Mouse (Mus musculus): ENCODE measurements around the gene Gipc2. TPM values are rescaled to one million over a fixed set of nuclear protein-coding genes. Genes with fewer than 3 reads are reported as not detected.

The Gipc2 gene
- 74.1 and 84.5 TPM in 2 replicates for polyA plus RNA-seq (2015; fragmentation: Nextera tagmentation; extraction: Ambion mirVana)

GRCm38 (mm10) chr3:152166099-152166423, at the start of gene Gipc2:
TSS of gene Gipc2 (minus strand) at chr3:152166230.
- peak within 1 kb of the TSS; percentile 74 for H3K27ac ChIP-seq
- ATAC-seq (replicated peaks; ENCODE audit: low FRiP score, low read depth), result 0 out of 2 replicates have a peak, but pooled peaks have one; percentile 9
- no peak for TF ChIP-seq CTCF (IDR thresholded peaks at IDR 0.05; ENCODE audit: low read depth)

GRCm38 (mm10) chr3:152213416-152213815, 47.4 kb upstream of the Gipc2 start:
- Histone ChIP-seq H3K27ac (no peak overlapping the region), H3K36me3 (ENCODE audit: insufficient read depth, low read length) (peaks cover 24% of the 10 kb centered on the region), H3K4me1 (replicated peaks; ENCODE audit: insufficient read depth, low read length) (peaks cover 21% of the 10 kb centered on the region), H3K27me3 (ENCODE audit: insufficient read depth, low read length) (no peaks in the 10 kb centered on the region), H3K9me3 (replicated peaks; ENCODE audit: low read length) (no peaks in the 10 kb centered on the region), H3K9ac (ENCODE audit: low read depth, low read length) (peak overlapping the region; percentile 5; the same call in 1 of the 2 replicates), H3K4me3 (replicated peaks; ENCODE audit: low read depth, low read length) (no peak overlapping the region), H3K4me2 (ENCODE audit: low read length) (peak overlapping the region; percentile 79)
- ATAC-seq (replicated peaks; ENCODE audit: low FRiP score, low read depth), result no peak
- DNase-seq (ENCODE audit: low spot score), result no peak
- 24% methylated on average over 3 of the region's 3 CpGs for WGBS
- TF ChIP-seq CTCF (IDR thresholded peaks at IDR 0.05; ENCODE audit: low read depth), result no peak

More at GRCm38 (mm10) chr3:152166099-152166423, at the start of gene Gipc2:
- peaks cover under 1% of the 10 kb centered on the region; the same call in 1 of the 2 replicates for H3K4me1 ChIP-seq (replicated peaks; ENCODE audit: insufficient read depth, low read length)
- peak within 1 kb of the TSS; percentile 93 for H3K4me2 ChIP-seq (ENCODE audit: low read length)
- peak within 1 kb of the TSS; percentile 58 for H3K9ac ChIP-seq (ENCODE audit: low read depth, low read length)
- H3K4me3 ChIP-seq (replicated peaks; ENCODE audit: low read depth, low read length), result peak within 1 kb of the TSS; percentile 58
- H3K27me3 ChIP-seq (ENCODE audit: insufficient read depth, low read length), result no peaks in the 10 kb centered on the region
- no peaks in the 10 kb centered on the region for H3K36me3 ChIP-seq (ENCODE audit: insufficient read depth, low read length)
- DNase-seq (ENCODE audit: low spot score), result no peak
- no peaks in the 10 kb centered on the region for H3K9me3 ChIP-seq (replicated peaks; ENCODE audit: low read length)
- WGBS, result 20% methylated on average over 10 of the region's 10 CpGs

- Histone ChIP-seq H3K27ac (peak overlapping the region; percentile 99; the same call in 1 of the 2 replicates), H3K4me2 (ENCODE audit: low read length) (peak overlapping the region; percentile 79), H3K4me1 (replicated peaks; ENCODE audit: insufficient read depth, low read length) (peaks cover 21% of the 10 kb centered on the region), H3K9ac (ENCODE audit: low read depth, low read length) (peak overlapping the region; percentile 100), H3K27me3 (ENCODE audit: insufficient read depth, low read length) (no peaks in the 10 kb centered on the region), H3K9me3 (replicated peaks; ENCODE audit: low read length) (no peaks in the 10 kb centered on the region), H3K4me3 (replicated peaks; ENCODE audit: low read depth, low read length) (peak overlapping the region; percentile 94), H3K36me3 (ENCODE audit: insufficient read depth, low read length) (peaks cover 12% of the 10 kb centered on the region)
- WGBS, result 7% methylated on average over 7 of the region's 7 CpGs
- DNase-seq (ENCODE audit: low spot score) (no peak), ATAC-seq (replicated peaks; ENCODE audit: low FRiP score, low read depth) (no peak)
- TF ChIP-seq CTCF (IDR thresholded peaks at IDR 0.05; ENCODE audit: low read depth), result no peak
Observed at GRCm38 (mm10) chr3:152211731-152212279, 45.8 kb upstream of the Gipc2 start.

GRCm38 (mm10) chr3:152210728-152211391, 44.8 kb upstream of the Gipc2 start:
- TF ChIP-seq CTCF (IDR thresholded peaks at IDR 0.05; ENCODE audit: low read depth), result no peak

GRCm38 (mm10) chr3:152209967-152210634, 44.1 kb upstream of the Gipc2 start, which contains the start of the genes Dnajb4 and Fubp1:
TSS of gene Dnajb4 (minus strand) at chr3:152210302.
TSS of gene Fubp1 (plus strand) at chr3:152210422.
- Histone ChIP-seq H3K9me3 (replicated peaks; ENCODE audit: low read length) (no peaks in the 10 kb centered on the region), H3K27me3 (ENCODE audit: insufficient read depth, low read length) (no peaks in the 10 kb centered on the region), H3K36me3 (ENCODE audit: insufficient read depth, low read length) (no peaks in the 10 kb centered on the region), H3K4me2 (ENCODE audit: low read length) (peak within 1 kb of the TSS; percentile 82), H3K27ac (peak within 1 kb of the TSS; percentile 99), H3K9ac (ENCODE audit: low read depth, low read length) (peak within 1 kb of the TSS; percentile 100), H3K4me3 (replicated peaks; ENCODE audit: low read depth, low read length) (peak within 1 kb of the TSS; percentile 94), H3K4me1 (replicated peaks; ENCODE audit: insufficient read depth, low read length) (peaks cover 21% of the 10 kb centered on the region)
- ATAC-seq (replicated peaks; ENCODE audit: low FRiP score, low read depth) (peak; percentile 97), DNase-seq (ENCODE audit: low spot score) (peak; percentile 99)
- under 1% methylated on average over 75 of the region's 85 CpGs for WGBS
- TF ChIP-seq CTCF (IDR thresholded peaks at IDR 0.05; ENCODE audit: low read depth), result no peak

More at GRCm38 (mm10) chr3:152210728-152211391, 44.8 kb upstream of the Gipc2 start:
- H3K9me3 ChIP-seq (replicated peaks; ENCODE audit: low read length), result no peaks in the 10 kb centered on the region
- H3K4me1 ChIP-seq (replicated peaks; ENCODE audit: insufficient read depth, low read length), result peaks cover 21% of the 10 kb centered on the region
- peak; percentile 71 for DNase-seq (ENCODE audit: low spot score)
- peak overlapping the region; percentile 94 for H3K4me3 ChIP-seq (replicated peaks; ENCODE audit: low read depth, low read length)
- H3K4me2 ChIP-seq (ENCODE audit: low read length), result peak overlapping the region; percentile 79
- under 1% methylated on average over 47 of the region's 68 CpGs for WGBS
- H3K9ac ChIP-seq (ENCODE audit: low read depth, low read length), result peak overlapping the region; percentile 100
- no peaks in the 10 kb centered on the region for H3K27me3 ChIP-seq (ENCODE audit: insufficient read depth, low read length)
- peak; percentile 62 for ATAC-seq (replicated peaks; ENCODE audit: low FRiP score, low read depth)
- peaks cover 5% of the 10 kb centered on the region for H3K36me3 ChIP-seq (ENCODE audit: insufficient read depth, low read length)
- peak overlapping the region; percentile 99 for H3K27ac ChIP-seq
